Mouse (Mus musculus) lung, postnatal 0 days (tissue): ENCODE data around the gene Hivep2.

ENCODE experiments used
- CTCF ChIP-seq: IDR thresholded peaks from 2 replicates; pipeline ENCODE4 v1.5.1; 2016; ENCODE audit warnings: antibody characterized with exemption, mild to moderate bottlenecking
- EP300 ChIP-seq: IDR thresholded peaks from 2 replicates; pipeline ENCODE4 v1.6.1; 2016; ENCODE audit warnings: antibody characterized with exemption, mild to moderate bottlenecking, control low read depth

DNA sequence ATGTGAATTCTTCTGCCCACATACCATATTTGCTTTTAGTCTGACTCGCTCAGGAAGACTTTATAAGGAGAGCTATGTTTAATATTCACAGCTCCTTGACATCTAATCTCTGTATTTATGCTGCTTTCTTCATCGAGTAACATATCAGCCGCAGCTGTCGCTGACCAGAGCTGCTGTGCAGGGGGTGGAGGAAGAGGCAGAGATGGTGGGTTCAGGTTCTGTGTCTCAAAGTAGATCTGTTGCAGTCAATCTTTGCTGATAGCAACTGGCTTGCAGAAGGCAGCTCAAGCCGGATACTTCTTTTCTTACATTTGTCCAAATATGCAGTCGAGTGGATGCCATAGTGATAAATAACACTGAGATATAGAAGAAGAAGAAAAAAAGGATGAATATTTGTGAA lies 70.6 kb downstream of the Hivep2 start:
- TF ChIP-seq CTCF (no peak), EP300 (no peak)
